Comparison of ENCODE assay signal across 8 mouse cellular contexts in the genomic region with DNA sequence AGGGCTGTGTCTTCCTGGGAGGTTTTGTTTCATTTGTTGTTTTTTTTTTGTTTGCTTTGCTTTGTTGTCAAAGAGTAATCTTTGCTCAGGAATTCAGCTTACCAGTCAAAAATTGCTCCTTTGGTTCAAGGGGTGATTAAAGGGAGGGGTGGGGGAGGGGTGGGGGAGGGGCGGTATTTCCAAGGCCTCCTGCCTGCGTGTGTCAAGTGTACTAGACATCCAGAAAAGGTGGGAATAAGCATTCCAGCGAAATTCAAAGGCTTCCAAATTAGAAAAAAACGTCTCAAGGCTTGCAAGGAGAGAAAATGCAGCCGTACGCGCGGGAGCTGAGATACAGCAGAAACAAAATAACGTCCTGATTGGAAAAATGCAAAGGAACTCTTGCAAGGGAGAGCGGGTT. TPM values are rescaled to one million over a fixed set of nuclear protein-coding genes. Genes with fewer than 3 reads are reported as not detected.
DNase-seq lines count a peak whose midpoint lies in the region; ATAC-seq and TF ChIP-seq lines count a peak whose summit lies in the region.
"Had no signal": no experiment of that assay in that cellular context is flagged by ENCODE, and none has a peak within 500 bp of the region (broad histone marks: within the 10 kb centered on the region; RNA-seq: fewer than 3 reads in every experiment).

No protein-coding gene starts in this region.

- no peak for TF ChIP-seq CTCF in layer of hippocampus, adult 2 months (conservative IDR thresholded peaks at IDR 0.05)

- H3K27me3 ChIP-seq in embryonic facial prominence, embryonic 13.5 days = no peaks in the 10 kb centered on the region
- no peaks in the 10 kb centered on the region for H3K27me3 ChIP-seq in hindbrain, embryonic 15.5 days
- no peaks in the 10 kb centered on the region for H3K27me3 ChIP-seq in neural tube, embryonic 13.5 days
- H3K27me3 ChIP-seq: Patski had no signal

- peak overlapping the region; percentile 75 for H3K27ac ChIP-seq in layer of hippocampus, adult 2 months
- H3K27ac ChIP-seq in embryonic facial prominence, embryonic 13.5 days = peak overlapping the region; percentile 60
- H3K27ac ChIP-seq in hindbrain, embryonic 15.5 days (replicated peaks) = peak overlapping the region; percentile 77
- H3K27ac ChIP-seq in neural tube, embryonic 13.5 days (replicated peaks) = peak overlapping the region; percentile 83

- no peak for ATAC-seq in embryonic facial prominence, embryonic 13.5 days (ENCODE audit: insufficient number of reproducible peaks, insufficient read depth, low FRiP score, low TSS enrichment, low read depth)
- ATAC-seq in hindbrain, embryonic 15.5 days (ENCODE audit: low FRiP score, low read depth) = peak; percentile 10; the same call in 1 of the 2 replicates
- peak; percentile 30; the same call in 1 of the 2 replicates for ATAC-seq in neural tube, embryonic 13.5 days (ENCODE audit: low read depth)

- H3K4me3 ChIP-seq in layer of hippocampus, adult 2 months = peak overlapping the region; percentile 46
- H3K4me3 ChIP-seq in embryonic facial prominence, embryonic 13.5 days = peak overlapping the region; percentile 15; the same call in 1 of the 2 replicates
- H3K4me3 ChIP-seq in hindbrain, embryonic 15.5 days = peak overlapping the region; percentile 19; the same call in 1 of the 2 replicates
- H3K4me3 ChIP-seq in neural tube, embryonic 13.5 days = peak overlapping the region; percentile 16

- peak overlapping the region; percentile 51 for H3K4me2 ChIP-seq in embryonic facial prominence, embryonic 13.5 days
- peak overlapping the region; percentile 47 for H3K4me2 ChIP-seq in hindbrain, embryonic 15.5 days
- peak overlapping the region; percentile 42 for H3K4me2 ChIP-seq in neural tube, embryonic 13.5 days

- 23% methylated on average over 10 of the region's 10 CpGs for WGBS in embryonic facial prominence, embryonic 13.5 days
- WGBS in hindbrain, embryonic 15.5 days = 12% methylated on average over 10 of the region's 10 CpGs
- WGBS in neural tube, embryonic 13.5 days = 26% methylated on average over 10 of the region's 10 CpGs

- H3K9me3 ChIP-seq in embryonic facial prominence, embryonic 13.5 days = no peaks in the 10 kb centered on the region
- H3K9me3 ChIP-seq in hindbrain, embryonic 15.5 days = no peaks in the 10 kb centered on the region
- H3K9me3 ChIP-seq in neural tube, embryonic 13.5 days = no peaks in the 10 kb centered on the region

- DNase-seq in layer of hippocampus, adult 2 months (ENCODE audit: low spot score in 2 of 2) = no peak
- no peak for DNase-seq in layer of hippocampus, adult 11-12 months (ENCODE audit: low spot score)
- no peak for DNase-seq in layer of hippocampus, postnatal 14 days (ENCODE audit: low spot score in 2 of 2)
- no peak for DNase-seq in kidney, adult 8-10 months

- H3K36me3 ChIP-seq in embryonic facial prominence, embryonic 13.5 days = no peaks in the 10 kb centered on the region
- no peaks in the 10 kb centered on the region for H3K36me3 ChIP-seq in hindbrain, embryonic 15.5 days
- H3K36me3 ChIP-seq in neural tube, embryonic 13.5 days = no peaks in the 10 kb centered on the region

- H3K9ac ChIP-seq in embryonic facial prominence, embryonic 13.5 days = peak overlapping the region; percentile 58
- H3K9ac ChIP-seq in hindbrain, embryonic 15.5 days = peak overlapping the region; percentile 29; the same call in 1 of the 2 replicates
- H3K9ac ChIP-seq in neural tube, embryonic 13.5 days = peak overlapping the region; percentile 56

- peaks cover 13% of the 10 kb centered on the region for H3K4me1 ChIP-seq in embryonic facial prominence, embryonic 13.5 days
- H3K4me1 ChIP-seq in hindbrain, embryonic 15.5 days (replicated peaks) = peaks cover 23% of the 10 kb centered on the region
- peaks cover 17% of the 10 kb centered on the region for H3K4me1 ChIP-seq in neural tube, embryonic 13.5 days (replicated peaks)

RNA-seq across cellular contexts. Expression of gene Cd180, which starts 5.0 kb away (rescaled TPM):
- 1 to 10 TPM; 2.1 to 2.4 TPM for total RNA-seq in layer of hippocampus, adult 2 months (2021)
- polyA plus RNA-seq in embryonic facial prominence, embryonic 13.5 days (2015; fragmentation: Nextera tagmentation; extraction: Ambion mirVana) = 0.55 and 0.91 TPM in 2 replicates
- 0.54 and 1.1 TPM in 2 replicates for polyA plus RNA-seq in hindbrain, embryonic 15.5 days (2015; fragmentation: Nextera tagmentation; extraction: Ambion mirVana)
- polyA plus RNA-seq in neural tube, embryonic 13.5 days (2015; fragmentation: Nextera tagmentation; extraction: Ambion mirVana) = 0.88 and 1.2 TPM in 2 replicates
- 1 to 10 TPM; 2.9 to 3.7 TPM for total RNA-seq in layer of hippocampus, postnatal 14 days (2021)
- polyA plus RNA-seq: Patski had no signal
